Mouse (Mus musculus): ENCODE data around the gene Adal.
A peak's percentile ranks its signal among the peaks of the same experiment; 100 is the strongest.

Adal gene

DNA sequence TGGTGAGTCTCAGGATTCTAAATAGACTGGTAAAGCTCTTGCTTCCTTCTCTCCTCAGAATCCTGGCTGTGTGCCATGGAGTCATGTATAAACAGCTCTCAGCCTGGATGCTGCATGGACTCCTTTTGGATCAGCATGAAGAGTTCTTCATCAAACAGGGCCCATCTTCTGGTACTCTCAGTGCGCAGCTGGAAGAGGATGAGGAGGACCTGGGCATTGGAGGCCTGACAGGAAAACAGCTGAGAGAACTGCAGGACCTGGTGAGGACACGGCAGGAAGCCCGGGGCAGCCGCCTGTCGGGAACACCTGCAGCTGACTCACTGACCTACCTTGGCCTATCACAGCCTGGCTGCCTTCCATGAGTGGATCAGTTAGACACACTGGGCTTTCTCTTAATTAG is 43.2 kb downstream of the Adal start:
- peak; percentile 34 for DNase-seq

DNA sequence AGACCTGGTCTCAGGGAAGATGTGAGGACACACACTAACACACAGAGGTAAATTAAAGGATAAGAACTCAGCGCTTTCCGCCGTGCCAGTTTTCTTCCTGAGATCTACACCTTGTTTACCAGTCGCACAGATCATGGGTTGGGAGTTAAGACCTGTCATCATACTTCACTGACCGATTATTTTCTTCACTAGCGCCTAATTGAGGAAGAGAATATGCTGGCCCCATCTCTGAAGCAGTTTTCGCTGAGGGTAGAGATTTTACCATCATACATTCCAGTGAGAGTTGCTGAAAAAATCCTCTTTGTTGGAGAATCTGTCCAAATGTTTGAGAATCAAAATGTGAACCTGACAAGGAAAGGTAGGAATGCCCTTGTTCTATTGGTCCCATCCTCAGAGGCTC is 43.9 kb downstream of the Adal start:
- no peak for DNase-seq

DNA sequence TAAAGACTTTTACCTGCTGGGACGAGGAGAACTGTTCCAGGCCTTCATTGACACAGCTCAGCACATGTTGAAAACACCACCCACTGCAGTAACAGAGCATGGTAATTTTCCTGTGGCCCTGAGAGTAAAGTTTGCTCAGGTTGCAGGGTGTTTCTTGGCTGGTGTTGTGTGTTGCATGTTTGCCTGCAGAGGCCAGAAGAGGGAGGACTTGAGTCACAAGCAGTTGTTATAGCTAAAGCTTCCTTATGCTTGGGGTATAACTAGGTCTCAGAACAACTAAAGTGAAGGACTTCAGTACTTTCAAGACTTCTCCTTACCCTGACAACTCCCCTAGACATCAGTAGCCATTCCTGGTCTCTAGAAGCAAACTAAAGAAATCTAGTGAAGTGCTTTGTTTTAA is 48.3 kb downstream of the Adal start:
- no peak for DNase-seq

DNA sequence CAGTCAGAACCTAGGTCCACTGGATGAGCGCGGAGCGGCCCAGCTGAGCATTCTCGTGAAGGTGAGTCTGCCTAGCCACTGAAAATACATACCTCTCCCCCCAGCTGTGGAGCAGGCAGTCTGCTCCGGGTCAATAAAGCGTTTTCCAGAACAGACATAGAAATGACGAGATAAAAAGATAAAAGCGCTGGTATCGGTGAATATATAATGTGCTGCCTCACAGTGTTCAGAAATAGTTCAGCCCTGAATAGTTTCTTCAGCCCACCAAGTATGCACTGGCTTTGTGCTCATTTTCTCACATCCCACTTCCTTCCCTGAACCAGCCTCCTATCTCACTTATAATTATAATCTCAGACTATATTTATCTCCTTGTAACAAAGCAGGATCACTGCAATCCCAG is 55.2 kb downstream of the Adal start:
- no peak for DNase-seq

DNA sequence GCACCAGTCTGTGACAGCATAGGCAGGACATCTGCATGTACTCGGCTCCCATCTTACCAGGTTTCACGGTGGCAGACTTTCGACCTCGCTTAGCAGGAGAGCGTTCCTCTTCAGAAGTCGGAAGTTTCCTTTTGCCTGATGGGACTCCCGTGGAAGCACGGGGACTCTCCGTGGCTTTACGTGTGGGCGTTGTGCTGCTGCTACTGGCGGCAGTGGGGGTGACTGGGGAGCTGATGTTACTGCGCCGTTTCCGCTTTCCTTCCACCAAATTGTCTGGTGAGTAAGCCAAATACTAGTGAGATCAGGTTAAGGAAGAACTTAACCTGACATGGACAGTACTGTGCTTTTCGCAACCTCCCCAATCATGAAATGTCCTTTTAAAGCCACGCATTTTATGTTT is 64.0 kb downstream of the Adal start:
- no peak for DNase-seq

Measured in right cerebral cortex, postnatal 14 days (tissue).